30 mouse cellular contexts compared by ENCODE assay signal in the genomic region with DNA sequence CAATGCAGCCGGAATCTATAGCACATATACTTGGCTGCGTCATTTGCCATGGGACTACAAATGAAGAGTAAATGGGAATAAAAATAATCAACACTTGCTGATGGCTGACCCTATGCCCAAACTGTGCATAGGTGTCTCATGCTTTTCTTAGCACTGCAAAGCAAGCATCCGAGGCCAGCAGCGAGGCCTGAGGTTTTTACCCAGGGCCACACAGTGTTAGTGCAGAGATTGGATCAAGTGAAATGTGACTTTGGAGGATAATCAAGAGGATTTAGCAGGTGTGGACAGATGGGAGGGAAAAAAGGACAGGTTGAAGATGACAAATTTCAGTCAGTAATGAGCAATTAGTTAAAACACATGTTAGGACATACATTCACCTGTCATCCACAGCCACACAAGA.
"Had no signal": no experiment of that assay in that cellular context is flagged by ENCODE, and none has a peak within 500 bp of the region (broad histone marks: within the 10 kb centered on the region; RNA-seq: fewer than 3 reads in every experiment).

No protein-coding gene starts in this region.

- ATAC-seq: liver, embryonic 12.5 days; liver, postnatal 0 days; lung, postnatal 0 days; midbrain, embryonic 15.5 days; midbrain, embryonic 16.5 days had no signal

- H3K27me3 ChIP-seq: liver, embryonic 12.5 days; liver, embryonic 13.5 days; liver, embryonic 15.5 days; lung, embryonic 15.5 days; midbrain, embryonic 12.5 days; midbrain, embryonic 15.5 days; neural tube, embryonic 12.5 days had no signal

- H3K36me3 ChIP-seq: limb, embryonic 10.5 days; limb, embryonic 12.5 days; limb, embryonic 13.5 days; limb, embryonic 15.5 days; liver, embryonic 12.5 days; liver, embryonic 13.5 days; liver, embryonic 15.5 days; lung, embryonic 15.5 days; midbrain, embryonic 10.5 days; midbrain, embryonic 12.5 days; midbrain, embryonic 15.5 days; neural tube, embryonic 12.5 days had no signal

- H3K4me2 ChIP-seq: limb, embryonic 12.5 days; limb, embryonic 13.5 days; limb, embryonic 15.5 days; liver, embryonic 11.5 days; liver, embryonic 12.5 days; liver, embryonic 13.5 days; liver, embryonic 15.5 days; lung, embryonic 14.5 days; lung, embryonic 15.5 days; midbrain, embryonic 12.5 days; midbrain, embryonic 15.5 days; neural tube, embryonic 12.5 days had no signal

- H3K9me3 ChIP-seq: limb, embryonic 10.5 days; limb, embryonic 12.5 days; limb, embryonic 13.5 days; limb, embryonic 15.5 days; liver, embryonic 12.5 days; liver, embryonic 13.5 days; liver, embryonic 15.5 days; lung, embryonic 15.5 days; megakaryocyte, embryonic 14.5 days; midbrain, embryonic 10.5 days; midbrain, embryonic 12.5 days; midbrain, embryonic 15.5 days; neural tube, embryonic 12.5 days had no signal

- H3K4me3 ChIP-seq: limb, embryonic 10.5 days; limb, embryonic 12.5 days; limb, embryonic 13.5 days; limb, embryonic 15.5 days; liver, embryonic 12.5 days; liver, embryonic 13.5 days; liver, embryonic 15.5 days; lung, embryonic 15.5 days; megakaryocyte, embryonic 14.5 days; midbrain, embryonic 10.5 days; midbrain, embryonic 12.5 days; midbrain, embryonic 15.5 days; myocyte; neural tube, embryonic 12.5 days had no signal

- H3K27ac ChIP-seq: limb, embryonic 10.5 days; limb, embryonic 12.5 days; limb, embryonic 13.5 days; limb, embryonic 15.5 days; liver, embryonic 12.5 days; liver, embryonic 13.5 days; liver, embryonic 14.5 days; liver, embryonic 15.5 days; lung, embryonic 15.5 days; macrophage; midbrain, embryonic 10.5 days; midbrain, embryonic 12.5 days; neural tube, embryonic 12.5 days had no signal

- H3K4me1 ChIP-seq: liver, embryonic 12.5 days; liver, embryonic 13.5 days; liver, embryonic 15.5 days had no signal

- H3K9ac ChIP-seq: limb, embryonic 12.5 days; limb, embryonic 13.5 days; limb, embryonic 15.5 days; liver, embryonic 12.5 days; liver, embryonic 13.5 days; liver, embryonic 14.5 days; liver, embryonic 15.5 days; liver, postnatal 0 days; lung, embryonic 14.5 days; lung, embryonic 15.5 days; midbrain, embryonic 12.5 days; midbrain, embryonic 15.5 days; neural tube, embryonic 12.5 days had no signal

- DNase-seq: left cerebral cortex, postnatal 4 days; liver; liver, embryonic 13.5 days; liver, postnatal 0 days; lung, adult 18-20 months; lung, adult 2 months; lung, embryonic 14.5 days; lung, postnatal 10 days; lung, postnatal 14 days; lung, postnatal 36 days; lung, postnatal 4 days; midbrain, embryonic 14.5 days had no signal
